Mouse (Mus musculus) brain, adult 2 months (tissue): ENCODE measurements around the gene Tmem238l.

Experiments
- DNase-seq: peaks from one replicate; pipeline ENCODE4 v3.0.0; 2011; ENCODE audit warnings: low read depth, low spot score

Gene Tmem238l

DNA sequence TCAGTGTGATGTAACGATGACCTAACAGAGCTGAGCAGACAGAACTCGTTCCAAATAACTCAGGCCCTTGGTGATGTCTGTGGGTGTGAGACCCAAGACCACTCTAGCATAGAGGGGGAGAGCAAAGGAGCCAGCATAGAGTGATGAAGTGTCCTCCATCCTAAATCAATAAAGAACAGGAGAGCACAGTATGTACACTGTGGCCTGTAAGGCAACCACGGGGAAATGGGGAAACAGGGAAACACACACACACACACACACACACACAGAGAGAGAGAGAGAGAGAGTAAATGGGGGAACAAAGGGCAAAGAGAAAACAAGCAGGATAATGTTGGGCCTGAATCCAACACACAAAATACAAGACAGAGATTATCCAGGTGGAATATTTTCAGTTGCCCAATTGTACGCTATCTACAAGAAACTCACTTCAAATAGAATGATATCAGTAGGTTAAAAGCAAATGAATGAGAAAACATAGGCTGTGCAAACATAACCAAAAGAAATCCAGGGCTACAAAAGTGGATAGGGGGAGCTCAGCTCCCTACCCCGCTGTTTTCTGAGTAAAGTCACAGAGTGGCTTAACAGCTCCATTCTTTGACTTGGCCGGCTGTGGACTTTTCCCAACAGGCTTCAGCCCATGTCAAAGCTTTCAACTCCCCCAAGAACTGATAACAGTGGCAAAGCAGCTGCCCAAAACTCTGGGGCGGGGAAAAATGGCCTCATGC is 19.3 kb downstream of the Tmem238l start:
- no peak for DNase-seq

DNA sequence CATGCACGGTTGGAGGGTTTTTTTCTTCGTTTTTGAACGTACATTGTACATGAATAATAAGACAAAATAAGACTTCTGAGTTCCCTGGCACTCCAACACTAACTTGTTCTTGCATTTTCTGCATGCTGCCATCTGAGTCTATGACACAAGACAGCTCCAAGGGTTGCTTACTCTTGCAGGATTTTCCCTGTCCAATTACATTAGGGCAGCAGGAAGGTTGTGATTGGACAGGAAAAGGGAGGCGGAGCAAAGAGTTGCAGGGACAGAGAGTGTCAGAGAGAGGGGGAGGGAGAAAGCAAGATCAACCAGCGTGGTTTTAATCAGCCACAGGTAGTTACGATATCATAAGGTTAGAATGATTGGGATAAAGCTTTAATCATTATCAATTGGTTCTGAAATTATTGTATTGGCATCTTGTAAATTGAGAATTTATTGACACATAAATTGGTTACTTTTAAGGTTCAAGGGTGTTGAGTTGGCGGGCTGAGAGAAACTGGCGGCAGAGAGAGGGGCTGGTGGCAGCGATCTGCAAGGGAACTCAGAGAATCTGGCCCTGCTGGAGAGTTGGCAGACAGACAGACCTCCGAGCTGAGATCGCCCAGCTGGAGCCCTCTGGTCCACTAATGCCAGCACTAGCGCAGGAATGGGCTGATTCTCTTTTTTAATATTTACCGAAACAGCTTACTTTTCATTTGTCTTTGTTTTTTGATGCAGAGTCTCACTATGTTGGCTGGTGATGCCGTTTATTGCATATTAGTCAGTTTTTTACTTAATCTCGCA is 25.1 kb downstream of the Tmem238l start:
- DNase-seq = peak; percentile 31

DNA sequence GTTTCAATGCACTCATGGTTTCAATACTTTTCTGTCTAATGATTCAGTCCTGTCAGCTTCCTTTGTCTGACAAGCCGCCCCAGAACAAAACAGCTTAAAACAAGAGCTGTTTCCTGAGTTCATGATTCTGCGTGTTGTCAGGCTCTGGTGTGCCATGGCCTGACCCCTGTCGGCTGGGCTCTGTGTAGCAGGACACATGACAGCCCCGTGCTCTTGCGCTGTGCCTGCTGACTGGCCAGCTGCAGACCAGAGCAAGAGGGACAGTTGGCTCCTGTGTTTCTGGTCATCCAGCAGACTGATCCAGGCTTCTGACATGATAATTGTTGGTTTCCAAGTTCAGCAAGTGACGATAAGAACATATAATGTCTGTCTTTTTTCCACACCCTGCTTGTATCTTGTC is 26.4 kb downstream of the Tmem238l start:
- peak; percentile 46 for DNase-seq

DNA sequence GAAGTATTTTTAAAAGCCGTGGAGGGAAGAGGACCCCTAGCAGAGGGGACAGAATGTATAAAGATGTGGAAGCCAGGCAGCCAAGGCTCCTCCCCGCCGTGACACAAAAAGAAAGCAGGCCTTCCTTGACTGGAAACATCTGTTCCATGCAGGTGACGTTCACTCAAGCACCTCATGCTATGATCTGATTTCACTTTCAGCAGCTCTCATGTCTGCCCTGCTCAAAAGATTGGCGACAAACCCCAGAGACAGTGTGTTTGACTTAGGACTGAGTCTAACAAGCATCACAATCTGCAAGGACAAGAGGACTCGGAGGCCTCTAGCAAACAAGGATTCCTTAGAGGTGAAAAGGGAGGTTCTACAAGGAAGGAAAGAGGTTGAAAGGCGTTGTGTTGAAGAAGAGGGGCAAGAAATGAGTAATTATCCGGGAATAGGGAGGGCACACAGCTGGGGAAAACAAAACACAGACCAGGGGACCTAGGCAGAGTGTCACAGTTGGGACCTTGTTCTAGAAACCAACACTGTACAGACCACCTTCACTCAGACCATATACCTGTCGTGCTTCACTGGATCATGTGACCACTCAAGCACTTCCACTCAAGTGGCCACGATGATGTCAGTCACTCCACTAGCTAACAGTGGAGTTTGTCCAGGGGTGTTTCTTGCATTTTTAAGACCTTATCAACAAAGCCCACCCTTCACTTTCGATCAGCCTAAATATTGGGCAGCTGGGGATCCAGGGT is 27.2 kb downstream of the Tmem238l start:
- no peak for DNase-seq

DNA sequence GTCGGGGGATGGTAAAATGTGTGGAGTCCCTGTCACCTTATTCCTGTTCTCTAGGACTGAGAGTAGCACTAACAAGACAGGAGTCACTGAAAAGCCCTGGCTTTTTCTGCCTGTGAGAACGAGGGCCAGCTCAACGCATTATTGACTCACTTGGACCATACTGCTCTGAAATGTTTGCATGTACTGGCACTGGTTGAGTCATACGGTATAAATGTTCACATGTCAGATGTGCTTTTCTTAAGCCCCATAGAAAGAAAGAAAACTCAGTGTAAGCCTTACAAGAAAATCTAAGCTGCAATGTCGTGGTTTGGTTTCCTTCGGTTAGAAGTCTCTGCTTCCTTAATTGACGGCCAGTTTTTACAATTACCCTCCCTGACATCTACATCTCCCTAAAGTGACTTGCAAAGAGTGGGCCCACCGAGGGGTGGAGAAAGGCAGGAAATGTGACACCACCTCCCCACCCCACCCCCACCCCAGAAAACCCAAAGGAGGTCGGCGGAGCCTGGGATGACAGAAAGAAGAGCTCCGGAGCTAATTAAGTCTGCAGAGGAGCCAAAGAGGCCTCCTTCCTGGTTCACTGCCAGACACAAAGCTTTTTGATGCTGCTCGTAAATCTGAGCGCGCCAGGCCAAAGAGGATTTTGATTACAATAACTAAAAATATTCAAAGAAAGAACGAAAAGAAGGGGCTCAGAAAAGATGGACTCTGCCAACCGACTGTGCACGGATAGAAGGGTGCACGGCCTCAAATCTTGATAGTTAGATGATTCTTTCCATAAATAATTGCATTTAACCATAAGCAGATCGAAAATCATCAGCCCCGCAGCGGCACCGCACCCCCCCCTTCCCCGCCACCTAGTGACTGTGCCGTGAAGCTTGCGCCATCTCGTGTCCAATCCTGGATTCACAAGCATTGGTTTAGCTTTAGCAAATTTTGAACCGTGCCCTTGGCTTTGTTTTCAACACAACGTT is 28.0 kb downstream of the Tmem238l start:
- peak; percentile 91 for DNase-seq

DNA sequence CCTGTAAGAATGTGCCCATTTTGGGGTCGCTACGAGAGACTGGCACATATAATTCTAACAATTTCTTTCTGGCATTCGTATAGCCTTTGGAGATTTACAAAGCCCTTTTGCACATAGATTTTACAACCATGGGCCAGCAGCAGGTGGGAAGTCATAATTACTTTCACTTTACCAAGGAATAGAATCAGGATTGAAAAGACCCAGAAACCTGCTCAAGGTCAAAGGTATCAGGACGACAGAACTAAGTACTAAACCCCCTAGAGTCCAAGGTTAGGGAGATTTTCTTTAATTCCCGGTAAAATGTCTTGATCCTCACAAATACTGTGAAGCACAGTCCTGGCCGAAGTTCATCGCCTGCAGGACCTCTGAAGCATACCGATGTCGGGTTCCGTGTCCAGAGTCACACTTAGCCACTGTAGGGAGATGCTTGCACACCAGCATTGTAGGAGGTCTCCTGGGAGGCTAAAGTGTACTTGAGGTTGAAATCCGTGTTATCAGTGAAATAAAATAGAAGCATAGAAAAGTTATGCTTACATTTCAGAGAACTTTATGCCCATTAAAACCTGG is 28.8 kb downstream of the Tmem238l start:
- DNase-seq = no peak

DNA sequence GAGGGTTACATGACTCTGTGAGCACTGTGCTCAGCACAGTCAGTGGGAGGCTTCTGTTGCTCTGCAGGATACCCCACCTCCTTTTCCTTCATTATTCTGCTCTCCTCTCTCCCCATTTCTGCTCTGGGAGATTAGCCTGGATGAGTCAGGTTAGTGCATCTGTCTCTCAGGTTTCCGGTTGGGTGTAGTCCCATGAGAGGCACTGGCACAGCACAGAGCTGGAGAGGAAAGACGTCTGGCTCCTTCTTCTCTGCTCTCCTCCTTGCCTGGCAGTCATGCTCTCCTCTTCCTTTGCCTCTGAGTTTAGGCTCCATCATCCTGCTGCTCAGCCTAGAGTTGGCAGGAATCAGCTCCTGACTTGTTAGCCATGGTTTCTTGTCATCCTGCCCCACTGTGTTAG is 35.7 kb downstream of the Tmem238l start:
- peak; percentile 75 for DNase-seq

DNA sequence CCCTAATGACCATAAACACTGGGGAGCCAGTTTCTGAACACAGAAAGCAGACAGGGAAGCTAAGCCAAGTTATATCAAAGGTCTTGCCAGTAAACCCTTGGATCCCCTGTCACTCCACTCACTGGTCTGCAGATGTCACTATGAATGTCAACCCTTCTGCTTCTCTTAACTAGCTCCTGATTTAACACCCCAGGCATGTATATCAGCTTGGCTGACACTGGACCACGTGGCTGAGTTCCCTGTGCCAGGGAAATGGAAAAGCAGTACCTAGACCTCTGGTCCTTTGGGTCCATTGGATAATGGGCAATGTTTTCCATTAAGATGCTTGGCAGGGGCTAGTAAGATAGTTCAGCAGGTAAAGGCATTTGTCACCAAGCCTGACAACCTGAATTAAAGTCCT is 37.2 kb downstream of the Tmem238l start:
- no peak for DNase-seq

DNA sequence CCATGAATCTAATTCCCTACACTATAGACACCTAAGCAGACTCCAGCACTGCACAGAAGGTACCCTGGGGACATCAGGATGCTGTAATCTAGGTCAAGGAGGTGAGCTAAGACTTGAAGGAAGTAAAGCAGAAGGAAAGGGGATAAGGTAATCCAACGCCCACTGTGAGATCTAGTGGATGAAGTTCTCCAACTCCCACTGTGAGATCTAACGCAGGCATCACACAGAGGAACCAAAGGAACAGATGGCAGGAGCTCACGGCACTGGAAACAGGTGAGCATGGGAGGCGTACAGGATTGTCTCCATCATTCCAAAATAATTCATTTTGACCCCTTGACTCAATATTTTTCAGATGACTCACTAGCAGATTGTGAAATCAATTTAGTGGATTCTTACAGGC is 40.0 kb downstream of the Tmem238l start:
- DNase-seq = peak; percentile 78

DNA sequence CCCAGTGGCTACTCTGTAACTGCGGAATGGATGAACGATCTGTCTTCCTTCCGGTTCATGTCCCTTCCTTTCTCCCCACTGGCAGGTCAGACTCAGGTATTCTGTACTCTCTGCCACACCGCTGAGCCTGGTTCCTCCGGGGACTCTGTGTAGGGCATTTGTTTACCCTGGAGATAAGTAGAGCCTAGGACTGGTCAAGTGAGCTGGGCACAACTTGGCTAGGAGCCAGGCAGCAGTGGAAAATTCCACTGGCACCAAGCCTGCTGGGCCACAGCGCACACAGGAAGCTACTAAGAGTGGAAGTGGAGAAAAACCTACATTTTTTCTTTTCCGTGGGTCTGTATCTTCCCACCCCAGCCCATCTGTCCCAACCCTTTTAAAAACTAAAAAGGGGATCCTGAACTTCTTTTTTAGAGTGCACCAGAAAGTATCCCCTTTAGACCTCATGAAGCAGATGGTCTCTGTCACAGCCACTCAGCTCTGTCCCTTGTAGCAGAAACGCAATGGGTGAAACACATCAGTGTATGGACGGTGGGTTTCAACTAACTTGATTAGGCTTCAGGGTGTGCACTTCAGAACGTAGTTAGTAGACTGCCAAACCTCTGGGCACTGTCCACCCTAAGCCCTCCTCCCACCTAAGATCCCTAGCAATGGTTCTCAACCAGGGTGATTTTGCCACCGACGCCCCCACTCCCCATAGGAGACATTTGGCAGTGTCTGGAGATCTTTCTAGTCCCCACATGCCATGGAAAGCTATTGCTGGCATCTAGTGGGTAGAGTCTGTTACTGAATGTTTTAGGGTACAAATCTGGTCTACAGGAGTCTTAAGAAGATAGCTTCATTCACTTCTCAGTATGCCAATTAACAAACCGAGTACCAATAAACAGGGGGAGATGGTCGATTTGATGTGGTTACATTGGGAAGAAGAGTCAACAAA is 42.3 kb downstream of the Tmem238l start:
- DNase-seq = peak; percentile 66

DNA sequence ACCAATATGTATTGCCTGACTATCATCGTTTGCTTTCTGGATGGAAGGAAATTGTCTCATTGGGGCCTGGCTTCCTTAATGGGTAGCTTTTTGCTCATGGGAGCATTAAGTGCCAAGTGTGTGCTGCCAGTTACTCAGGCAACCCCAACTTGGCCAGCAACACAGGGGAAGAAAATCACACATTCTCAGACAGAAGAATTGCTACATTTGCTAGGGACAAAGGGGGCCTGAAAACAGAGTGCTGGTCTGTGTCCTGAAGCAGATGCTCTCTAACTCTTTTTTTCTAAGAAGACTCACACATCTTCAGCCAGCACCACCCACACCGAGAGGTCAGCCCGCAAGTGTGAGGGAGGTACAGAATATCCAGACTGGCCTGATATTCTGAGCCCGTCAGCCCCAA is 44.2 kb downstream of the Tmem238l start:
- peak; percentile 52 for DNase-seq

DNA sequence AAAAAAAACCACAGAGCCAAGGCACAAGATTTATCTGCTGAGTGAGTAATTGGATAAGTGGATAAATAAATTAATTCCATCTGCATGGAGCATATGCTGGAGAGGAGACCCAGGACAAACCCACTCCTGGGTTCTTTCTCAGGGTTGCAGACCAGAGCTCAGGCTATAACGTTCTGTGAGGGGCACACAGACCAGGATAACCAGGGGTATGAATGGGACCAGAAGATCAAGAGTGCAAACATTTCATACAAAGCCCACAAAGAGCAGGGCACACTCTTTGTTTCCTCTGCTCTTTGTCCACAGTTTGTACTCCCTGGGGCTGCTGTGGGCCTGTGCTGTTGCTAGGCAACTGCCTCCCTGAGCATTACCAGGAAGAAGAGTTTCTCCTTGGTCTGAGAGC is 45.3 kb downstream of the Tmem238l start:
- no peak for DNase-seq

DNA sequence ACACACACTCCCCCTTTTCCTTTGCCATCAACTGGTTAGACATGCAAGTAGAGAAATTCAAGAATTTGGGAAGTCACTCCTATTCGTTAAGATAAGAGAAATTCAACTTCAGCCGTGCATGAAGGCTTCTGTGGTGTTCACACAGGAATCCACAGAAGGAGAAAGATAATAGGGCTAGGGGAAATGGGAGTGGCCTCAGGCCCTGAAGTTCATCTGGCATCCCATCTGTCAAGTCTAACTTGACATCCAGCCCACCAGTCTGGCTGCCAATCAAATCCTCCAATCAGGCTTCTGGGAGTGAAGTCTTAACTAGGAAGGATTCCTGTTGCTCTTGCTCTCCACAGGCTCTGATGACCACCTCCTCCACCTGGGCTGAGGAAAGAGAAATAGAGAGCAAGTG is 46.5 kb downstream of the Tmem238l start:
- DNase-seq = no peak

DNA sequence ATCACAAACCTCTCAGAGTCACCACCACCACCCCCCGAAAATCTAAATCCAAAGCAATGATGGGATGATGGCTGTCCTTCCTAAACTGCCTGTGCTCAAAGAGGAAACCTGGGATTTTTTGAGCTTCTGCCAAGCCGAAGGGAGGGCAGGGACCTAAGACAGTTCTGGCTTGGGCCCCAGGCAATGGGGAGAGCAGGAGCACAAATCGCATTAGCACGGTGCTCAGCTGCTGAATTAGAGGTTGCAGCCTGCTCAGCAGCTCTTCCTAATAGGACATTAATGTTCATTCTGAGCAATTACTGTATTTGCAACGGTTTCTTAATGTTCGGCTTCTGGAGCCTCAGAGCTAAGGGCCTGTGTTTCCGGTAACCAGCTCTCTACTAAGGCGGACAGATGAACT is 51.5 kb downstream of the Tmem238l start:
- DNase-seq = peak; percentile 43

DNA sequence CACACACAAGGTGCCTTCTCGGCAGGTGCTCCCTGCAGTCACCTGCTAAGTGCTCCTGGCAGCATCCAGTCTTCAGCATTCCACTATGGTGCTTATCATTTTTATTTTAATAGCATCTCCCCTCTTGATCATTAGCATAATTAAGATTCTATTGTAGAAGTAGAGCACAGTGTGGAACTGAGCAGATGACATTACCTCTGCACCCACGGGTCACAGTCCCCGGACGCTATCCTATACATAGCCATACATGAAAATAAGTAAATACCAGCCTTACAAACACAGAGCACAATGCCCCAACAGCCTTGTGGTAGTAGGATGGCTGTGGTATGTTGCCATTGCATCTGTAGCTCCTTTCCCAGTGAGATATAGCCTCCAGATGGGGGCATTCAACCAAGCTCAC is 52.1 kb downstream of the Tmem238l start:
- DNase-seq = no peak

DNA sequence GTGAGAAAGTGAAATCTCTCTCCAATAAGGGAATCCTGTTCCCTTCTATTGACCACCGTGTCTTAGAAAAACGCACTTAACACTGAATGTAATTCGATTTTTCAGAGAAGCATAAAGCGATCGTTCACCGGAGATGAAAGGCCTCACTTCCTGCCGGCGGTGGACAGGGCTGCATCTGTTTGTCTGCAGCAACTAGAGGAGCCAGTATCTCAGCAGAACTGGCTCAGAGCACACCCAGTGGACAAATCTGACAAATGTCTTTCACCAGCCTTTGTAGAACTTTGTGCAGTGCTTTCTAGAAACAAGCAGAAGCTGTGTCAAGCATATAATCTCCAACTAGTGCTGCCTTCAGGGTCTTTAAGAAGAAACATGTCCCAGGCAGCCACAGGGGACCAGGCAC is 54.0 kb downstream of the Tmem238l start:
- peak; percentile 68 for DNase-seq

DNA sequence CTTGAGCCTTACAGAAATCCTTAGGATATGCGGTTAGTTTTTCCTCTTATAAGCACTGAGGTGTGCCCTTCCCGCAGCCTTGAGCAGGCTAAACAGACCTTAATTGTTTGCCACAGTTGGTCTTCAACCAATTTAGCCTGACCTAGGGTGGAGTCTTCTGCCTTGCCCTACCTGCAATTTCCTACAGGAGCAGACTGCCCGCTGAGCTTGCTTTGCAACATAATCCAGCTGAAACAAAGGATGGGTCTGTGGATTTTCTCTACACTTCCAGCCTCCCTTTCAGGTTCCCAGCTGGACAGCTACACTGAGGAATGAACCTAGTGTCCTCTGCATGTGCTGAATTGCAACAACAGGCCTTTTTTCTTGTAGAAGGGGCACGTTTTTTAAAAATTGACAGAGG is 55.2 kb downstream of the Tmem238l start:
- DNase-seq = no peak
